Mouse (Mus musculus) thymus, adult 2 months (tissue): Measurements from ENCODE around the gene Tceanc2.

Source experiments
- CTCF ChIP-seq: fragments of 200-500 bp; IDR thresholded peaks from 2 replicates; pipeline ENCODE4 v1.5.1; 2012; ENCODE audit warnings: mild to moderate bottlenecking, control low read depth, low read length, moderate library complexity, borderline replicate concordance; ENCODE audit not compliant: control insufficient read depth, poor library complexity, insufficient read depth; ENCODE audit errors: extremely low read depth
- POLR2A ChIP-seq: fragments of 200-500 bp; IDR thresholded peaks from 2 replicates; pipeline ENCODE4 v1.6.1; 2012; ENCODE audit warnings: mild to moderate bottlenecking, low read length, control low read depth, moderate library complexity; ENCODE audit not compliant: control insufficient read depth, poor library complexity, insufficient read depth; ENCODE audit errors: extremely low read depth

DNA sequence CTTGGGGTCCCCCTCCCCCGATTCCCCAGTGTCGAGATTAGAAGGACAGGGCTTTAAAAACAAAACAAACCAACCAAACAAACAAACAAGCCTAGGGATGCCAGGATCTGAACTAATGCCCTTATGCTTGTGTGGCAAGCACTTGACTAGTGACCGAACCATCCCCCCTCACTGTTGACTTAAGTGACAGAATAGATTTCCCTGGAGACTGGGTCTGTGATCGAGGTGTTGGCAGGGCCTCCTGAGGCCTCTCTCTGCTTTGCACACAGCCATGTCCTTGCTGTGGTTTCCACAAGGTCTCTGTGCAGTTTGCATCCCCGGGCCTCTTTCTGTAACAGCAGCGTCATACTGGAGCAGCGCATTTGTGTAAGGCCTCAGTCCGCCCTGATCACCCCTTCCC lies 49.5 kb downstream of the Tceanc2 start:
- TF ChIP-seq POLR2A, result no peak
- no peak for TF ChIP-seq CTCF
